Mouse (Mus musculus) ES-E14 (cell line): ENCODE data around the gene Msx2.

Experiments
- MAFK ChIP-seq: IDR thresholded peaks from 2 replicates; pipeline ENCODE4 v1.6.1; 2014; ENCODE audit warnings: mild to moderate bottlenecking, low read depth, low read length, inconsistent platforms; ENCODE audit not compliant: insufficient read depth
- ZC3H11A ChIP-seq: IDR thresholded peaks from 2 replicates; pipeline ENCODE4 v1.6.1; 2012; ENCODE audit warnings: low read depth, mild to moderate bottlenecking, inconsistent platforms, low read length, borderline replicate concordance
- ZNF384 ChIP-seq: IDR thresholded peaks from 2 replicates; pipeline ENCODE4 v1.6.1; 2012; ENCODE audit warnings: low read depth, low read length, inconsistent platforms

DNA sequence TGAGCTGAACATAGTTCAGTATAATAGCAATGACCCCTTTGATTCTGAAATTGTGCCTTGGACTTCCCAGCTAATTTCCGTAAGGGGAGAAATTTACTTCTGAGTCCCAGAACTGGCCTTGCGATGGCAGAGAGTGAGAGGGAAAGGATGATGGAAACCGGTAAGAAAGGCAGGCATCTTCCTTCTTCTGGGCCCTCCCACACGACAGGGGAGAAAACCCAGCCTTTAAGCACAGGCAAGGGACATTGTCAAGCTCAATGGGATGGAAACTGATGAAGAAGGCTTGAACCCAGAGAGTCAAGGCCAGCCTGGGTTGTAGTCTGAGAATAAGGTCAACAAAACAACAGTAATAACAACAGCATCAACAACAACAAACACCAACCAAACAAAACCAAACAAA lies 14.1 kb downstream of the Msx2 start:
- TF ChIP-seq MAFK (no peak), ZNF384 (no peak), ZC3H11A (no peak)
